Mouse (Mus musculus) liver, embryonic 14.5 days (tissue): ENCODE data around the gene Rbms3.

Source experiments
- CTCF ChIP-seq: IDR thresholded peaks from 2 replicates; pipeline ENCODE4 v1.5.1; 2016; ENCODE audit warnings: antibody characterized with exemption, low read depth, control low read depth
- EP300 ChIP-seq: IDR thresholded peaks from 2 replicates; pipeline ENCODE4 v1.6.1; 2016; ENCODE audit warnings: antibody characterized with exemption, low read depth

DNA sequence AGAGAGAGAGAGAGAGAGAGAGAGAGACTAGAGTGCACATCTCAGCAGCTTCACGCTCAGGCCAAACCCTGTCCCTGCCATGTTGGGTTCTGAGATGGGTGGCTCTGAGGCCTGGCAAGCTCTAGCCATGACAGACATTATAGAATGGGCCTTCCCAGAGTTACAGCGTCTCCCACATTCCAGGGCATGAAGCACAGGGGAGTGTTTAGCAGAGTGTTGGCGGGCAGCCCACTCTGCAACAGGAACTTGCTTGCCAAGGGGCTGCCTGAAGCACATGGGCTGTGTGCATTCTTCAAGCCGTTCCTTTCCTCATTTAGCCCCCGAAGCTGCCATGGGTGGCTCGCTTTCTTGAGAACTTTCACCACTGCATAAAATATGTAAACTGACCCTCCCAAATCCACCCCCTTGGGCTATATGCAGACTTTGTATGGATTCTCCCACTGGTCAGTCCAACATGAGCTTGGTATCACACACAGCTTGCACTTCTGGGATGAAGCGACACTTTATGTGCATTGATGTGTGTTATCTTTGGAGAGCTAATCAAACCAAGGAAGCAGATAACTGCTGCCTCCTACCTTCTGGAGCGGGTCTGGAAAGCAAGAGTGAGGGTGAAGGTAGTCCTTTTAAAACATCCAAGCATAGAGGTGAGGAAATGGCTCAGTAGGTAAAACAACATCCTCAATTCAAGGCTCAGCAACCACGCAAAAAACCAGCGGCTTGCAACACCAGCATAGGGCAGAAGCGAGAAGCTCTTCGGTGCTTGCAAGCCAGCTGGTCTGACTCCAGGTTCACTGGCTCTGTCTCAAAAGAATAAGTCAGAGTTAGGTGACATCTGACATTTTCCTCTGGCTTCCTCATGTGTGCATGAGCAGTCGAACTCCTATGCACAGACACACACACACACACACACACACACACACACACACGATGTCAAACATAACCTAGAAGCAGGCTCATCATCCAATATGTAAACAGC lies 436.9 kb downstream of the Rbms3 start:
- TF ChIP-seq CTCF: no peak
- TF ChIP-seq EP300: no peak
